Mouse (Mus musculus): ENCODE measurements at regions not wholly inside any gene's neighbourhood (a gene's known extent, or its start where the extent isn't known, plus 50 kb on each side); places are given as distances from the start of the nearest gene placed in this dataset.

DNA sequence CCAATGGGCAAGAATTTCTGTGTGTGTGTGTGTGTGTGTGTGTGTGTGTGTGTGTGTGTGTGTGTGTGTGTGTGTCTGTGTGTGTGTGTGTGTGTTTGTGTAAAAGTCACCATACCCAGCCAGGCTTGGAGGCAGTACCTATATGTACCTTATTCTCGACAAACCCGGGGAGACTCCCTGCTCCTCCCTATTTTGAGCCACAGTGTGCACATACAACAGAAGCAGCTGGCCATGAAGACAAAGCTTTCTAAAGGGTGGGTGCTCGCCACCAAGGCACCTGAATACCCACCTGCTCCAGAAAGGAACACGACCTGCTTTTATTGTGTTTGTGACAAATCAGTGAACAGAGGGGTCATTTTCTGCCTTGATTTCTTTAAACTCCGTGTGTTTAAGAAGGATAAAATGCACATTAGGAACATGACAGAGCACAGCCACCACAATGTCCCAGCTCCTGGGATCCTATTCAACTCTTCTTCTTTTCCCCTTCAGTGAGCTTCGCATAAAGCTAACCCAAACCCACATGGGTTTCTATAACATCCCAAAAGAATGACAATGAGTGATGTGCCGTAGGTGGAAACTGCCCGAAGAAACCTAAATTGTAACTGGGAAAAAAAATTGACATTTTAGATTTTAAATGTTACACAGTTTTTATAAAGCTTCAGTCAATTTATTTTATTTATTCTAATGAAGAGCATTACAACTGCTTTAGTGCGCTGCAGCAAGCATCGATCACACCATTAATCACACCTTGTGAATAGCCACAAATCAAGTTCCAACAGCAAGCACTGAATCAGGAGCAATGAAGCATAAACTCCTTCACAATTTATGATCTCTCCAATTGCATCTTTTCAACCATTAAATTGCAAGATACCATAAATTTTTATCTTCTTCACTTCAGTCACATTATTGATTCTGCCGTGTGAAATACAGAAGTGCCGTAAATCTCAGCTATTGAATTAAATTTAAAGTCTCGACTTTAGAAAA lies 232.0 kb downstream of the Cdca7 start:
- H3K27ac ChIP-seq: no peak overlapping the region
- no peak overlapping the region for H3K4me3 ChIP-seq
- DNase-seq (ENCODE audit: extremely low spot score in 1 of 2, low spot score in 2 of 2): no peak
- no peak for TF ChIP-seq CTCF (IDR thresholded peaks at IDR 0.05)
- intact Hi-C loops (cut with DNase I): no loop called here

DNA sequence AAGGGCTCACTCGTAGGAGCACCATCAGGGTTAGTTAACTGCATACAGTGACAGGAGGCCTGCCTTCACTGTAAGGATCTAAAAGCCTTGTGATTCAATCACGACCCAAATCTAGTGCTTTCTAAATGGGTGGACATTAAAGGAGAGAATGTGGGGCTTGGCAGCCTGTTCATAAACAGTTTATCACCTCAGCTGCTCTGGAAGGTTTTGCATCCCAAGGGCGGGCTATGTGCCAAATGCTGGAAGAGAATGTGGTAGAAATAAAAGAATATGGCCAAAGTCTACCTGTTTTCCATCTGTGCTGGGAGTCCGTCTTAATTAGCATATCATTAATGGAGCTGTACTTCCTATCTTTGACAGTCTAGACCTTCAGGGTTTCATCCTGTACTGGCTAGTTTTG lies 241.0 kb downstream of the Cdca7 start:
- intact Hi-C loops (cut with DNase I): no loop called here
- Histone ChIP-seq H3K27ac (no peak overlapping the region), H3K4me3 (no peak overlapping the region)
- TF ChIP-seq CTCF (IDR thresholded peaks at IDR 0.05): no peak
- DNase-seq (ENCODE audit: extremely low spot score in 1 of 2, low spot score in 2 of 2): no peak

DNA sequence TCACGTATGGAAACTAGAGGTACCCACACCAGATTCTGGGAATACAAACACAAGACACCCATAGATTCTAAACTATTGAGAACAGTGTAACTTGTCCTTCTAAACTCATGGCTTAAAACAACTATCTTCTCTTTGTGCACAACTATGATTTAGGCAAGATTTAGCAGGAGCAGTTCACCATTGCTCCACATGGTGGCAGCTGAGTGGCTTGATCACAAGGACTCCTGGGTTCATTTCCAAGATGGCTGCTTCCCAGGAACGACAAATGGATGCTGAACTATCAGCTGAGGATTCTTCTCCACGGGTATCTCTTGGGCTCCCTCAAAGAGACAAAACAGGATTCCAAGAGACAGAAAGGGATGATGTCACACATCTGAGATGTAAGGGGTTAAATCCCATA lies 251.5 kb downstream of the Sp3 start:
- TF ChIP-seq CTCF (IDR thresholded peaks at IDR 0.05): peak; percentile 71
- DNase-seq (ENCODE audit: extremely low spot score in 1 of 2, low spot score in 2 of 2): peak; percentile 18 to 41
- intact Hi-C loops (cut with DNase I): loop anchor here (5.0 kb wide), 1 partner anchor 549 kb away; no protein-coding TSS in a partner anchor
- Histone ChIP-seq H3K27ac (no peak overlapping the region), H3K4me3 (no peak overlapping the region)

DNA sequence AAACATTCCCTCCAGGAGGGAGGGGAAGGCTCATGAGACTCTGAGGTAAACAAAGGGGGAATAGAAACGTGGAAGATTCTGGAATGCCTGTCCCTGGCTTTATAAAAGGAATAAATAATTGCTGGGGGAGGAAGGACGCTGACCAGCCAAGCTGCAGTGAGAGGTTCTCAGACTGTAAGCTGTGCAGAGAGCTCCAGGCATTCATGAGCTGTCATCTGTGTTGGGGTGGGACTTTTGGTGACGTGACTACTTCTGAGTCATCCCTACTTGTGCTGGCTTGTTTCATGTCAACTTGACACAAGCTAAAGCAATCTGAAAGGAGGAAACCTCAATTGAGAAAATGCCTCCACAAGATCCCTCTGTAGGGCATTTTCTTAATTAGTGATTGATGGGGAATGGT lies 246.9 kb downstream of the Sp3 start:
- DNase-seq (ENCODE audit: extremely low spot score in 1 of 2, low spot score in 2 of 2): no peak
- intact Hi-C loops (cut with DNase I): no loop called here
- TF ChIP-seq CTCF (IDR thresholded peaks at IDR 0.05): no peak
- H3K27ac ChIP-seq: no peak overlapping the region
- H3K4me3 ChIP-seq: no peak overlapping the region

DNA sequence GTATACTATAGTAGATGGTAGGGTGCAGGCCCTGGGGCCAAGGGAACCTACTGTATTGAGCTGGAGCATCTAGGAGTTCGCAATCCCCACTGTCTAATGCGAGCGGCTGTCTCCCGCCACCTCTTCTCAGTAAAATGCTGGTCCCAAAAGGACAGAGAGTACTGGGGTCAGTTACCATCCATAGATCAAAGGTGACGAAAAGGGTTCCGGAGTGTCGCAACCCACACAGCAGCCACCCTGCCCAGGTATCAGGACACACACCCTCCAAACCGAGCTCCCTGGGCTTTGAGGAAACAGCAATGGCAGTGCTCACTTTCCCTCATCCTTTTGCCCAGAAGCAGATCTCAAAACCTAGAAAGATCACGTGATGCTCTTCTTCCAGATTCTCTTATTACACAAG lies 245.2 kb downstream of the Sp3 start:
- intact Hi-C loops (cut with DNase I): no loop called here

DNA sequence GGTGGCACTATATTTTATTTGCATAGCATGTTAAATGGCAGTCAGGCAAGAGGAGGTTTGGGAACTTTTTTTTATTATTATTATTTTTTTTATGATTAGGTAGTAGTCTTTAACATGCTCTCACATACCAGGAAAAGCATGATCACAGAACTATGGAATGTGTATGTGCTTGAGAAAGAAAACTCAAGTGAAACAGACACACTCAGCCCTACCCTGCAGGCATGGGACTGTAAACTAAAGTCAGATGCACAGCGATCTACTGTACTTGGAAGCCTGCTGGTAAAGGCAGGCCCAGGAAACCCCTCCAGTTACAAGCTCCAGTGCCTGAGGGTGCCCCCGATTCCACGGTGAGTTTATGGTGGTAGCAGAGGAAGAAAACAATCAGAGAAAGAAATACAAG lies 243.6 kb downstream of the Sp3 start:
- intact Hi-C loops (cut with DNase I): no loop called here
- no peak overlapping the region for H3K27ac ChIP-seq
- no peak for TF ChIP-seq CTCF (IDR thresholded peaks at IDR 0.05)
- H3K4me3 ChIP-seq: no peak overlapping the region
- no peak for DNase-seq (ENCODE audit: extremely low spot score in 1 of 2, low spot score in 2 of 2)

More for the DNA sequence above, 245.2 kb downstream of the Sp3 start:
- no peak for DNase-seq (ENCODE audit: extremely low spot score in 1 of 2, low spot score in 2 of 2)
- Histone ChIP-seq H3K4me3 (no peak overlapping the region), H3K27ac (no peak overlapping the region)
- no peak for TF ChIP-seq CTCF (IDR thresholded peaks at IDR 0.05)

DNA sequence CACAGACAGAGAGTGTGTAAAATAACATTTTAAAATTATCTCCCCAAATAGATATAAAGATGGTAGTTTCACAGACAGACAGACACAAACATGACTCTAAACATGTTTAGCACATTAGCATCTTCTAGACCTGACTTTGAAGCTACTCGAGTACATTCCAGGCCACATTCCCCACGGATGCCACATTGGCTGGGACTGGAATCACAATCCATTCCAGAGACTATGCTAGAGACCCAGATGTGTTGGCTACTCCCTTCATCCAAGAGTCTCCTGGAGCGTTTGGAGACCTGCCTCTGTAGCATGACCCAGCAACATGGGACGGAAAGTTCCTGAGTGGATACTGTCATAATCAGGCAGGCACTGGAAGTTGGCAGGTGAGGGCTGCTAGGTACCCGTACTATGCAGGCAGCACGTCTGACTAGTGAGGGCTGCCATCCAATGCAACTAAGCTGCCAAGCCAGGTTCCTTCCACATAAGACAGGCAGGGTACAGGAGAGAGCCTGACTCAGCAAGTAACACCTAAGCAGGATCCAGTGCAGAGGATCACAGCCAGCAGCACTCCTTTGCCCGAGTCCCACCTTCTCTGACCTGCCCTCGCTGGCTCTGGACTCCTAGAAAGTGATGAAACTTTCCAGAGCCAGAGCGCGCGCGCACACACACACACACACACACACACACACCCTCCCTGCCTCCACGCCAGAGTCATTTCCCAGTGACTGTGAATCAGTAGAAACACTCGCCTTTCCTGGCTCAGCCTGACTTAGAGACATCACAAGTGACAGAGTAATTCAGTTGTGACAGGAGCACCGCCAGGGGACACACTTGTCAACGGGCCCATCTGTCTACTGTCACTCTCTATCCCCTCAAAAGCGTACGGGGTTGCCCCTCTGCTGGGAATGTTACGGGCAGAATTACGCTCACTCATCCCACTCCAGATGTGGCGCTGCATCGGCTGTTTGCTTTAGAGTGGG lies 239.6 kb downstream of the Sp3 start:
- DNase-seq (ENCODE audit: extremely low spot score in 1 of 2, low spot score in 2 of 2): no peak
- intact Hi-C loops (cut with DNase I): no loop called here

DNA sequence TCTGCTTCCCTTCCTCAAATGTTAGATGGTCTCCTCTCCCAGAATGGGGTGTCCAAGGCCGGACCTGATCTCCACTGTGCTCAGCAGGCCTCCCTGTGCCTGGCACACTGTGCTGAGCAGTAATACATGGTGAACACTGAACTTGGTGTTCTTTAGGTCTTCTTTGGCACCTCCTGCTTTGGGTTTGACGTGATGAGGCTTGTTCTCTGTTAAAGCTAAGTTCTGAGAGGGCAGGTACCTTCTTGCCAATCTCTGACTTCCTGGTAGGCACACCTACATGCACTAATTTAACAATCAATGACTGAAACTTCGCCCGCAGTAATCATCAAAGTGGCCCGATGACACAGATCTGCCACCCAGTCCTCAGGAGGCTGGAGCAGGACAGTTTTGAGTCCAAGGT lies 238.5 kb downstream of the Sp3 start:
- Histone ChIP-seq H3K27ac (no peak overlapping the region), H3K4me3 (no peak overlapping the region)
- TF ChIP-seq CTCF (IDR thresholded peaks at IDR 0.05): no peak
- DNase-seq (ENCODE audit: extremely low spot score in 1 of 2, low spot score in 2 of 2): no peak
- intact Hi-C loops (cut with DNase I): no loop called here

More for the DNA sequence above, 239.6 kb downstream of the Sp3 start:
- no peak overlapping the region for H3K27ac ChIP-seq
- H3K4me3 ChIP-seq: no peak overlapping the region
- TF ChIP-seq CTCF (IDR thresholded peaks at IDR 0.05): no peak

DNA sequence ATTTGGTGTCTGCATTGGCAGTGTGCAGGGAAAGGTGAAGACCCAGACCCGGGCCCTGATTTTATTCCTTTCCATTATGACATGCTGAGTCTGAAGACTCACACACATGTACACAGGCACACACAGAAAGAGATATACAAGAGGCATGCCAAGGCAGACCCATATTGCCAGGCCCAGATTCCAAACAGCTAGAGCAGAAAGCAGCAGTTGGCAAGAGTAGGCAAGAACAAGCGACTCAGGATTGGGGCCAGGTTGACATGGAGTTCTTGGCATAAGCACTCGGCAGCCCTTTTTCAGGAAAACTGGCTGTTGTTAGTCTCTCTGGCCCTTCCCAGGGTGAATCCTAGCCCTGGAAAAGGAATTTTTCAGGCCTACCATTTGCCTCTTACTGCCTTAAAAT lies 236.6 kb downstream of the Sp3 start:
- TF ChIP-seq CTCF (IDR thresholded peaks at IDR 0.05): no peak
- DNase-seq (ENCODE audit: extremely low spot score in 1 of 2, low spot score in 2 of 2): no peak
- H3K27ac ChIP-seq: no peak overlapping the region
- intact Hi-C loops (cut with DNase I): no loop called here
- H3K4me3 ChIP-seq: no peak overlapping the region

DNA sequence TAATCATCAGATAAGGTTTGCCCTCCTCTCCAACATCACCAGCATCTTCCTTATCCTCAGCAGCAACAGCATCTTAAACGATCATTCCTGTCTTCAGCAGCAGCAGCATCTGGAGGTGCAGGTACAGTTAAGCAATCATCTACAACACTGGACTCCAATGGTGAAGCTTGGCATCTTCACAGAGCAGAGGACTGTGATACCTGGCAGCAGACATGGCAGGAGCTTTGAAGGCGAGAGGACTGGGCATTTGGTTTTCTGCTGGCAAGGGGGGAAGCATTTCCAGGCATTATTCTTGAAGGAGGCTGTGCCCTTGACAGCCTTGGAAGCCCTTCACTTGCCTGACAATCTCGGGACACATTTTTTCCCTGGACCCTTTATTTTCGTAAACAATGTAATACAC lies 235.3 kb downstream of the Sp3 start:
- TF ChIP-seq CTCF (IDR thresholded peaks at IDR 0.05): no peak
- no peak for DNase-seq (ENCODE audit: extremely low spot score in 1 of 2, low spot score in 2 of 2)
- no peak overlapping the region for H3K4me3 ChIP-seq
- H3K27ac ChIP-seq: no peak overlapping the region
- intact Hi-C loops (cut with DNase I): no loop called here

DNA sequence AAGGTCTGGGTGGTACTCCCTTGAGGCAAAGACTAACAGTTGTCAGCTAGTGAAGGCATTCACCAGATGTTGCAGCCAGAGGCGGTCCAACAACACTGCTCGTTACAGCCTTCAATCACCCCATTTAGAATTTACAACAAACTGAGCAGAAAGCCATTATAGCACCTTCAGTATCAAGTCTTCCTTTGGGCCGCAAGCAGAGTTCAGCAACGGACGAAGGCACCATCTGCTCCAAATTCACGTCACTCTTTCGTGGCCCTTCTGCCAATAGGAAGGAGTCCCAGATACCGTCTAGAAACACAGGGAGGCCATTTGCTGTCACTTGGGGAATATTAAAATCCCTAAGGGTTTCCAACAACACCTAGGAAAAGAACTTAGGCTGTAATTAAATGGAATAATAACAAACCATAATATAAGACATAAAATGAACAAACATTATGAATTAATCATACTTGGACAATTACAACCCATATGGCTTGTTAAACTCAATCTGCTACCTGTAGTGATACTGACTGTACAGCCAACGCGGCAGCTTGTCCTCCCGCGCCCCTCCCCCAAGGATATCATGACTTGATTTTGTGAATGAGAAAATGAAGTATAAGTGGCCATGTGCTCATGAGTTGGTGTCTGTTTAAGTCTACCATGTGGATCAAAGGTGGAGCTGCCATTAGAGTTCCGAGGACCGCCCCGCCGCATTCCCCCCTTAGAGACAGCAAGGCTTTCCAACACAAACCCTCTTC lies 233.6 kb downstream of the Sp3 start:
- H3K4me3 ChIP-seq: no peak overlapping the region
- intact Hi-C loops (cut with DNase I): no loop called here
- no peak overlapping the region for H3K27ac ChIP-seq
- TF ChIP-seq CTCF (IDR thresholded peaks at IDR 0.05): no peak
- DNase-seq (ENCODE audit: extremely low spot score in 1 of 2, low spot score in 2 of 2): no peak

Data from left cerebral cortex, adult 2 months (tissue).